Mouse (Mus musculus) lung, postnatal 0 days (tissue): ENCODE measurements around the gene Xab2.

Experiments
- CTCF ChIP-seq: IDR thresholded peaks from 2 replicates; pipeline ENCODE4 v1.5.1; 2016; ENCODE audit warnings: antibody characterized with exemption, mild to moderate bottlenecking
- EP300 ChIP-seq: IDR thresholded peaks from 2 replicates; pipeline ENCODE4 v1.6.1; 2016; ENCODE audit warnings: antibody characterized with exemption, mild to moderate bottlenecking, control low read depth

DNA sequence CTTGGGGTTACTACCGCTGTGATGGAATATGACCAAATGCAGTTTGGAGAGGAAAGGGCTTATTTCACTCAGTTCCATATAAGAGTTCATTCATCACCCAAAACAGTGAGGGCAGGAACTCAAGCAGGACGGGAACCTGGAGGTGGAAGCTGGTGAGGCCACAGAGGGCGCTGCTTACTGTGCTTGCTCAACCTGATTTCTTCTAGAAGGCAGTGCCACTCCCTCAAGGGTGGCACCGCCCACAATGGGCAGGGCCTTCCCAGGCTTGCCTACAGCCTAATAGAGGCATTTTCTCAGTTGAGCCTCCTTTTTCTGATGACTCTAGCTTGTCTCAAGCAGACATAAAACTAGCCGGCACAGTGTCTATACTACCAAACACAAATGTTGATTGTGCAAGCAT, 24.7 kb upstream of the Xab2 start:
- TF ChIP-seq EP300 (no peak), CTCF (peak; percentile 54)
